Mouse (Mus musculus) stomach, embryonic 16.5 days (tissue): ENCODE data around the gene Tmem109. TPM values are rescaled to one million over a fixed set of nuclear protein-coding genes. Genes with fewer than 3 reads are reported as not detected.

Source experiments
- ATAC-seq: fragments of 200-750 bp; cut with Nextera tagmentation; 2 replicates; pipeline ENCODE4 v1.8.0; 2017; ENCODE audit warnings: moderate number of reproducible peaks, moderate TSS enrichment; ENCODE audit not compliant: insufficient read depth, low FRiP score
- H3K27ac ChIP-seq: fragments of 300-500 bp; sonication (generic); 2 replicates; pipeline ENCODE4 v1.5.1; 2014; ENCODE audit warnings: low read length
- H3K27me3 ChIP-seq: fragments of 300-500 bp; sonication (generic); 2 replicates; pipeline ENCODE4 v1.6.1; 2014; ENCODE audit warnings: low read length, control low read depth, mixed read lengths; ENCODE audit not compliant: control insufficient read depth, insufficient read depth
- H3K36me3 ChIP-seq: fragments of 300-500 bp; sonication (generic); 2 replicates; pipeline ENCODE4 v1.6.1; 2014; ENCODE audit warnings: low read length; ENCODE audit not compliant: control insufficient read depth, insufficient read depth
- H3K4me1 ChIP-seq: fragments of 300-500 bp; sonication (generic); 2 replicates; pipeline ENCODE4 v1.6.1; 2014; ENCODE audit warnings: low read length, control low read depth, mixed read lengths; ENCODE audit not compliant: control insufficient read depth, insufficient read depth
- H3K4me2 ChIP-seq: fragments of 300-500 bp; sonication (generic); 2 replicates; pipeline ENCODE4 v1.6.1; 2014; ENCODE audit warnings: low read depth, low read length, mixed read lengths
- H3K4me3 ChIP-seq: fragments of 300-500 bp; sonication (generic); replicated peaks from 2 replicates; pipeline ENCODE4 v1.5.1; 2014; ENCODE audit warnings: mild to moderate bottlenecking, low read length
- H3K9ac ChIP-seq: fragments of 300-500 bp; sonication (generic); 2 replicates; pipeline ENCODE4 v1.6.1; 2014; ENCODE audit warnings: low read length
- H3K9me3 ChIP-seq: fragments of 300-500 bp; sonication (generic); replicated peaks from 2 replicates; pipeline ENCODE4 v1.6.1; 2016; ENCODE audit warnings: low read length, control low read depth; ENCODE audit not compliant: control insufficient read depth
- WGBS: fragments of 180-500 bp; shearing (Covaris S2); extraction: QIAGEN DNeasy Blood & Tissue Kit; methylation state at CpG from one replicate; pipeline ENCODE4 v1.1.7; 2014; 5-methylcytosine and 5-hydroxymethylcytosine counted together
- polyA plus RNA-seq: library from polyadenylated mRNA; unstranded; fragments of >200 nt; fragmentation: Nextera tagmentation; extraction: Ambion mirVana; gene quantifications from 2 replicates; pipeline ENCODE4 v1.2.1, GENCODE M21; 2015

The Tmem109 gene
- polyA plus RNA-seq, 1 experiment from 2014 or later = 147 TPM

- Histone ChIP-seq H3K27me3 (no peaks in the 10 kb centered on the region), H3K9me3 (no peaks in the 10 kb centered on the region), H3K36me3 (no peaks in the 10 kb centered on the region), H3K27ac (no peak within 1 kb of the TSS), H3K4me3 (no peak within 1 kb of the TSS), H3K4me1 (no peaks in the 10 kb centered on the region), H3K4me2 (no peak within 1 kb of the TSS), H3K9ac (no peak within 1 kb of the TSS)
- ATAC-seq = no peak
- 74% methylated on average over 15 of the region's 15 CpGs for WGBS
Measured at GRCm38 (mm10) chr19:10839010-10839892, 42.5 kb downstream of the Tmem109 start, which contains the start of gene Slc15a3. Slc15a3 (plus strand) TSS chr19:10839727.

- 42% methylated on average over 3 of the region's 3 CpGs for whole genome bisulfite sequencing
- Histone ChIP-seq H3K4me3 (no peak overlapping the region), H3K9ac (no peak overlapping the region)
Measured at GRCm38 (mm10) chr19:10835671-10836070, 46.1 kb downstream of the Tmem109 start.

GRCm38 (mm10) chr19:10833611-10834010, 48.2 kb downstream of the Tmem109 start:
- Histone ChIP-seq H3K4me2 (no peak overlapping the region), H3K9ac (no peak overlapping the region), H3K4me1 (no peaks in the 10 kb centered on the region), H3K27me3 (no peaks in the 10 kb centered on the region), H3K4me3 (no peak overlapping the region), H3K9me3 (no peaks in the 10 kb centered on the region), H3K36me3 (no peaks in the 10 kb centered on the region), H3K27ac (no peak overlapping the region)
- no peak for ATAC-seq
- WGBS = 72% methylated on average over 3 of the region's 3 CpGs

More at GRCm38 (mm10) chr19:10835671-10836070, 46.1 kb downstream of the Tmem109 start:
- ATAC-seq = no peak
- no peak overlapping the region for H3K27ac ChIP-seq
- H3K27me3 ChIP-seq = no peaks in the 10 kb centered on the region
- H3K4me1 ChIP-seq = no peaks in the 10 kb centered on the region
- no peaks in the 10 kb centered on the region for H3K9me3 ChIP-seq
- H3K36me3 ChIP-seq = no peaks in the 10 kb centered on the region
- H3K4me2 ChIP-seq = no peak overlapping the region

GRCm38 (mm10) chr19:10832030-10832429, 49.8 kb downstream of the Tmem109 start:
- H3K4me3 ChIP-seq = no peak overlapping the region
- 62% methylated on average over 3 of the region's 3 CpGs for WGBS
- no peak overlapping the region for H3K4me2 ChIP-seq
- H3K36me3 ChIP-seq = no peaks in the 10 kb centered on the region
- no peaks in the 10 kb centered on the region for H3K9me3 ChIP-seq
- no peaks in the 10 kb centered on the region for H3K4me1 ChIP-seq
- H3K27ac ChIP-seq = no peak overlapping the region
- no peak for ATAC-seq
- no peak overlapping the region for H3K9ac ChIP-seq
- no peaks in the 10 kb centered on the region for H3K27me3 ChIP-seq

GRCm38 (mm10) chr19:10831424-10831823, 50.4 kb downstream of the Tmem109 start:
- ATAC-seq = peak; percentile 68; the same call in 1 of the 2 replicates
- no peaks in the 10 kb centered on the region for H3K36me3 ChIP-seq
- no peak overlapping the region for H3K27ac ChIP-seq
- no peak overlapping the region for H3K4me2 ChIP-seq
- H3K9ac ChIP-seq = no peak overlapping the region
- 12% methylated on average over 5 of the region's 5 CpGs for WGBS
- no peaks in the 10 kb centered on the region for H3K9me3 ChIP-seq
- no peak overlapping the region for H3K4me3 ChIP-seq
- H3K27me3 ChIP-seq = no peaks in the 10 kb centered on the region
- H3K4me1 ChIP-seq = no peaks in the 10 kb centered on the region

- no peak for ATAC-seq
- H3K9ac ChIP-seq = no peak within 1 kb of the TSS
- no peak within 1 kb of the TSS for H3K4me3 ChIP-seq
- no peaks in the 10 kb centered on the region for H3K4me1 ChIP-seq
- H3K9me3 ChIP-seq = no peaks in the 10 kb centered on the region
- H3K4me2 ChIP-seq = no peak within 1 kb of the TSS
- no peaks in the 10 kb centered on the region for H3K27me3 ChIP-seq
- no peak within 1 kb of the TSS for H3K27ac ChIP-seq
- no peaks in the 10 kb centered on the region for H3K36me3 ChIP-seq
- WGBS = 90% methylated on average over 16 of the region's 16 CpGs
Measured at GRCm38 (mm10) chr19:10829436-10830175, 52.2 kb downstream of the Tmem109 start, which contains the start of gene Cd6. Cd6 (minus strand) TSS chr19:10830058.

- WGBS = 90% methylated on average over 5 of the region's 5 CpGs
- H3K4me1 ChIP-seq = no peaks in the 10 kb centered on the region
- no peak overlapping the region for H3K4me3 ChIP-seq
- no peak overlapping the region for H3K27ac ChIP-seq
- no peaks in the 10 kb centered on the region for H3K9me3 ChIP-seq
- H3K4me2 ChIP-seq = no peak overlapping the region
- no peak for ATAC-seq
- no peaks in the 10 kb centered on the region for H3K27me3 ChIP-seq
- no peaks in the 10 kb centered on the region for H3K36me3 ChIP-seq
- H3K9ac ChIP-seq = no peak overlapping the region
Measured at GRCm38 (mm10) chr19:10828321-10828720, 53.5 kb downstream of the Tmem109 start.

GRCm38 (mm10) chr19:10824061-10824460, 57.7 kb downstream of the Tmem109 start:
- 67% methylated on average over 7 of the region's 7 CpGs for WGBS
- Histone ChIP-seq H3K27ac (no peak overlapping the region), H3K9me3 (no peaks in the 10 kb centered on the region), H3K27me3 (no peaks in the 10 kb centered on the region), H3K36me3 (no peaks in the 10 kb centered on the region), H3K4me3 (no peak overlapping the region), H3K9ac (no peak overlapping the region), H3K4me1 (no peaks in the 10 kb centered on the region), H3K4me2 (no peak overlapping the region)
- no peak for ATAC-seq

- 88% methylated on average over 4 of the region's 4 CpGs for WGBS
- H3K4me1 ChIP-seq = no peaks in the 10 kb centered on the region
- H3K4me3 ChIP-seq = no peak overlapping the region
Measured at GRCm38 (mm10) chr19:10822534-10822933, 59.3 kb downstream of the Tmem109 start.

More at GRCm38 (mm10) chr19:10822534-10822933, 59.3 kb downstream of the Tmem109 start:
- no peak overlapping the region for H3K9ac ChIP-seq
- no peak for ATAC-seq
- H3K9me3 ChIP-seq = no peaks in the 10 kb centered on the region
- H3K4me2 ChIP-seq = no peak overlapping the region
- H3K27me3 ChIP-seq = no peaks in the 10 kb centered on the region
- no peak overlapping the region for H3K27ac ChIP-seq
- no peaks in the 10 kb centered on the region for H3K36me3 ChIP-seq
